In genomic region chr1:58392268-58392651, GRCm38 (mm10) we compare ENCODE assay signal across 8 mouse cellular contexts. TPM values are rescaled to one million over a fixed set of nuclear protein-coding genes. Genes with fewer than 3 reads are reported as not detected.
DNase-seq lines count a peak whose midpoint lies in the region; ATAC-seq and TF ChIP-seq lines count a peak whose summit lies in the region.

No protein-coding gene starts in this region.

- H3K9me3 ChIP-seq in lung, embryonic 14.5 days (ENCODE audit: low read depth, low read length): no peaks in the 10 kb centered on the region
- H3K9me3 ChIP-seq in hindbrain, embryonic 16.5 days (ENCODE audit: control insufficient read depth, low read length): no peaks in the 10 kb centered on the region
- no peaks in the 10 kb centered on the region for H3K9me3 ChIP-seq in midbrain, embryonic 16.5 days (replicated peaks; ENCODE audit: control insufficient read depth, low read length, poor library complexity, severe bottlenecking)

- peaks cover 28% of the 10 kb centered on the region for H3K36me3 ChIP-seq in lung, embryonic 14.5 days (ENCODE audit: insufficient read depth)
- H3K36me3 ChIP-seq in hindbrain, embryonic 16.5 days (ENCODE audit: control insufficient read depth, insufficient read depth, low read length): peaks cover 15% of the 10 kb centered on the region; the same call in 1 of the 2 replicates
- peaks cover 5% of the 10 kb centered on the region; the same call in 1 of the 2 replicates for H3K36me3 ChIP-seq in midbrain, embryonic 16.5 days (ENCODE audit: control insufficient read depth, insufficient read depth, low read length)

- 0 out of 2 replicates have a peak, but pooled peaks cover 5% of the 10 kb centered on the region for H3K4me1 ChIP-seq in lung, embryonic 14.5 days (ENCODE audit: insufficient read depth)
- H3K4me1 ChIP-seq in hindbrain, embryonic 16.5 days (ENCODE audit: control insufficient read depth, insufficient read depth, low read depth, low read length): peaks cover 19% of the 10 kb centered on the region
- H3K4me1 ChIP-seq in midbrain, embryonic 16.5 days (ENCODE audit: control insufficient read depth, insufficient read depth, low read length): peaks cover 19% of the 10 kb centered on the region

- peak; percentile 67 for DNase-seq in lung, embryonic 14.5 days
- no peak for DNase-seq in lung, postnatal 36 days
- DNase-seq in embryo, embryonic 10.5 days (ENCODE audit: low spot score): peak; percentile 73
- no peak for DNase-seq in layer of hippocampus, postnatal 10 days (ENCODE audit: low spot score in 2 of 2)
- DNase-seq in layer of hippocampus, adult 9-11 months: no peak
- DNase-seq in Muller cell, postnatal 12 days (ENCODE audit: inconsistent ontology term): no peak

- H3K4me2 ChIP-seq in lung, embryonic 14.5 days: peak overlapping the region; percentile 88
- peak overlapping the region; percentile 87 for H3K4me2 ChIP-seq in hindbrain, embryonic 16.5 days (ENCODE audit: low read length)
- peak overlapping the region; percentile 94 for H3K4me2 ChIP-seq in midbrain, embryonic 16.5 days (ENCODE audit: low read length)

- no peak for TF ChIP-seq CTCF in lung, embryonic 14.5 days (IDR thresholded peaks at IDR 0.05; ENCODE audit: low read depth)

- H3K9ac ChIP-seq in lung, embryonic 14.5 days: peak overlapping the region; percentile 95
- H3K9ac ChIP-seq in hindbrain, embryonic 16.5 days (ENCODE audit: low read depth, low read length): peak overlapping the region; percentile 77
- peak overlapping the region; percentile 95 for H3K9ac ChIP-seq in midbrain, embryonic 16.5 days (ENCODE audit: low read depth, low read length)

- H3K4me3 ChIP-seq in lung, embryonic 14.5 days (ENCODE audit: low read depth, low read length): peak overlapping the region; percentile 93
- H3K4me3 ChIP-seq in hindbrain, embryonic 16.5 days (ENCODE audit: low read length): peak overlapping the region; percentile 94
- H3K4me3 ChIP-seq in midbrain, embryonic 16.5 days (ENCODE audit: low read depth, low read length): peak overlapping the region; percentile 95

- peak; percentile 4; the same call in 1 of the 2 replicates for ATAC-seq in lung, embryonic 14.5 days (ENCODE audit: insufficient read depth)
- ATAC-seq in hindbrain, embryonic 16.5 days: no peak
- peak; percentile 13 for ATAC-seq in midbrain, embryonic 16.5 days

- H3K27ac ChIP-seq in lung, embryonic 14.5 days (ENCODE audit: low read depth): peak overlapping the region; percentile 98
- H3K27ac ChIP-seq in hindbrain, embryonic 16.5 days (ENCODE audit: low read depth, low read length): peak overlapping the region; percentile 96
- peak overlapping the region; percentile 100 for H3K27ac ChIP-seq in midbrain, embryonic 16.5 days (ENCODE audit: low read length)

- H3K27me3 ChIP-seq in lung, embryonic 14.5 days (ENCODE audit: insufficient read depth, low read length): no peaks in the 10 kb centered on the region
- H3K27me3 ChIP-seq in hindbrain, embryonic 16.5 days (replicated peaks; ENCODE audit: control insufficient read depth, insufficient read depth, low read length): no peaks in the 10 kb centered on the region
- no peaks in the 10 kb centered on the region for H3K27me3 ChIP-seq in midbrain, embryonic 16.5 days (ENCODE audit: control insufficient read depth, insufficient read depth, low read depth, low read length)

- 0% methylated on average over 16 of the region's 16 CpGs for WGBS in lung, embryonic 14.5 days
- WGBS in hindbrain, embryonic 16.5 days: 1% methylated on average over 16 of the region's 16 CpGs
- under 1% methylated on average over 16 of the region's 16 CpGs for WGBS in midbrain, embryonic 16.5 days

RNA-seq across cellular contexts. Expression of gene Bzw1, which starts 0.4 kb away (rescaled TPM):
- polyA plus RNA-seq in lung, embryonic 14.5 days (2014; fragmentation: Nextera tagmentation; extraction: Ambion mirVana): 406 and 424 TPM in 2 replicates
- 322 TPM in 2 replicates for polyA plus RNA-seq in hindbrain, embryonic 16.5 days (2015; fragmentation: Nextera tagmentation; extraction: Ambion mirVana)
- polyA plus RNA-seq in midbrain, embryonic 16.5 days (2015; fragmentation: Nextera tagmentation; extraction: Ambion mirVana): 346 and 351 TPM in 2 replicates
- total RNA-seq in layer of hippocampus, postnatal 10 days (2021): 100 to 1,000 TPM; 229 to 234 TPM

RNA-seq across cellular contexts. Expression of gene Clk1, which starts 31.6 kb away (rescaled TPM):
- polyA plus RNA-seq in lung, embryonic 14.5 days (2014; fragmentation: Nextera tagmentation; extraction: Ambion mirVana): 175 and 179 TPM in 2 replicates
- polyA plus RNA-seq in hindbrain, embryonic 16.5 days (2015; fragmentation: Nextera tagmentation; extraction: Ambion mirVana): 150 and 151 TPM in 2 replicates
- polyA plus RNA-seq in midbrain, embryonic 16.5 days (2015; fragmentation: Nextera tagmentation; extraction: Ambion mirVana): 178 and 188 TPM in 2 replicates
- 100 to 1,000 TPM; 138 to 144 TPM for total RNA-seq in layer of hippocampus, postnatal 10 days (2021)

RNA-seq across cellular contexts. Expression of gene Nif3l1, which starts 52.7 kb away (rescaled TPM):
- 53.0 and 53.8 TPM in 2 replicates for polyA plus RNA-seq in lung, embryonic 14.5 days (2014; fragmentation: Nextera tagmentation; extraction: Ambion mirVana)
- 49.6 and 50.7 TPM in 2 replicates for polyA plus RNA-seq in hindbrain, embryonic 16.5 days (2015; fragmentation: Nextera tagmentation; extraction: Ambion mirVana)
- 56.9 and 57.5 TPM in 2 replicates for polyA plus RNA-seq in midbrain, embryonic 16.5 days (2015; fragmentation: Nextera tagmentation; extraction: Ambion mirVana)
- total RNA-seq in layer of hippocampus, postnatal 10 days (2021): 10 to 100 TPM; 20.2 to 21.5 TPM

RNA-seq across cellular contexts. Expression of gene Ppil3, which starts 53.0 kb away (rescaled TPM):
- 51.1 and 61.5 TPM in 2 replicates for polyA plus RNA-seq in lung, embryonic 14.5 days (2014; fragmentation: Nextera tagmentation; extraction: Ambion mirVana)
- 47.7 and 51.0 TPM in 2 replicates for polyA plus RNA-seq in hindbrain, embryonic 16.5 days (2015; fragmentation: Nextera tagmentation; extraction: Ambion mirVana)
- polyA plus RNA-seq in midbrain, embryonic 16.5 days (2015; fragmentation: Nextera tagmentation; extraction: Ambion mirVana): 49.8 and 50.2 TPM in 2 replicates
- total RNA-seq in layer of hippocampus, postnatal 10 days (2021): 10 to 100 TPM; 30.1 to 33.0 TPM

Comparison
In these comparisons a context has a peak if more than half of its experiments do, and no peak if none do; other contexts are left out.
1. DNase-seq: peak in lung, embryonic 14.5 days (single experiment) and embryo, embryonic 10.5 days (single experiment); none in lung, postnatal 36 days (single experiment), layer of hippocampus, postnatal 10 days (0 of 2), layer of hippocampus, adult 9-11 months (single experiment) and Muller cell, postnatal 12 days (single experiment).
2. Peak in every context shown above with its lines, with median percentiles within 50 percentile points of each other: H3K27ac ChIP-seq, H3K4me2 ChIP-seq, H3K4me3 ChIP-seq and H3K9ac ChIP-seq.